Mouse (Mus musculus) intestine, embryonic 14.5 days (tissue): ENCODE results near the gene Stil. TPM values are rescaled to one million over a fixed set of nuclear protein-coding genes. Genes with fewer than 3 reads are reported as not detected.

Source experiments
- polyA plus RNA-seq: library from polyadenylated mRNA; unstranded; fragments of >200 nt; fragmentation: Nextera tagmentation; extraction: Ambion mirVana; gene quantifications from 2 replicates; pipeline ENCODE4 v1.2.1, GENCODE M21; 2014

Stil gene
- polyA plus RNA-seq, 1 experiment from 2014 or later: 18.1 TPM

Other genes starting within 250 kb of the Stil start
- gene Gm12830, start 178.4 kb upstream of the Stil start, polyA plus RNA-seq: not detected in 2 replicates
- 0.14 and 0.28 TPM in 2 replicates for gene Foxd2, start 91.3 kb upstream of the Stil start, polyA plus RNA-seq
- not detected in 2 replicates for gene Foxe3, start 74.1 kb upstream of the Stil start, polyA plus RNA-seq
- 98.0 and 98.9 TPM in 2 replicates for gene Cmpk1, start 12.9 kb upstream of the Stil start, polyA plus RNA-seq
- gene Tal1, start 56.3 kb downstream of the Stil start, polyA plus RNA-seq: 0.96 and 1.1 TPM in 2 replicates
- 41.8 and 50.5 TPM in 2 replicates for gene Pdzk1ip1, start 88.5 kb downstream of the Stil start, polyA plus RNA-seq
- gene Cyp4x1, start 134.1 kb downstream of the Stil start, polyA plus RNA-seq: 0.52 and 0.62 TPM in 2 replicates
- gene Cyp4a29, start 241.9 kb downstream of the Stil start, polyA plus RNA-seq: not detected in 2 replicates